Mouse (Mus musculus) liver, adult 2 months (tissue): ENCODE measurements at regions not wholly inside any gene's neighbourhood (a gene's known extent, or its start where the extent isn't known, plus 50 kb on each side); places are given as distances from the start of the nearest gene placed in this dataset.
A peak's percentile ranks its signal among the peaks of the same experiment; 100 is the strongest.

ENCODE experiments used
- DNase-seq: peaks from one replicate; pipeline ENCODE4 v3.0.0-alpha.2; 2011; ENCODE audit warnings: low read depth, low spot score; ENCODE audit errors: extremely low read depth
- H3K27ac ChIP-seq: fragments of 200-500 bp; replicated peaks from 2 replicates; pipeline ENCODE4 v1.5.1; 2012; ENCODE audit warnings: low read depth, mild to moderate bottlenecking, control low read depth, inconsistent platforms, low read length; ENCODE audit not compliant: insufficient read depth
- H3K27me3 ChIP-seq: fragments of 200-500 bp; 2 replicates; pipeline ENCODE4 v1.6.1; 2012; ENCODE audit warnings: mild to moderate bottlenecking, moderate library complexity, low read length, inconsistent platforms; ENCODE audit not compliant: control insufficient read depth, insufficient read depth
- H3K36me3 ChIP-seq: fragments of 200-500 bp; 2 replicates; pipeline ENCODE4 v1.6.1; 2012; ENCODE audit warnings: low read length, inconsistent platforms; ENCODE audit not compliant: control insufficient read depth, insufficient read depth
- H3K4me1 ChIP-seq: fragments of 200-500 bp; 2 replicates; pipeline ENCODE4 v1.6.1; 2011; ENCODE audit warnings: low read length; ENCODE audit not compliant: control insufficient read depth, insufficient read depth
- H3K4me3 ChIP-seq: fragments of 200-500 bp; 2 replicates; pipeline ENCODE4 v1.5.1; 2011; ENCODE audit warnings: low read depth, mild to moderate bottlenecking, control low read depth, low read length, moderate library complexity; ENCODE audit not compliant: insufficient read depth
- H3K79me2 ChIP-seq: fragments of 200-500 bp; 2 replicates; pipeline ENCODE4 v1.6.1; 2012; ENCODE audit warnings: inconsistent platforms, mild to moderate bottlenecking, low read length, moderate library complexity; ENCODE audit not compliant: control insufficient read depth, insufficient read depth
- H3K9ac ChIP-seq: fragments of 200-500 bp; 2 replicates; pipeline ENCODE4 v1.6.1; 2012; ENCODE audit warnings: low read depth, mild to moderate bottlenecking, control low read depth, inconsistent platforms, low read length
- CTCF ChIP-seq: fragments of 200-500 bp; IDR thresholded peaks from 2 replicates; pipeline ENCODE4 v1.5.1; 2011; ENCODE audit warnings: low read depth, low read length, control low read depth
- POLR2A ChIP-seq: fragments of 200-500 bp; IDR thresholded peaks from 2 replicates; pipeline ENCODE4 v1.6.1; 2011; ENCODE audit warnings: low read length, control low read depth; ENCODE audit not compliant: insufficient read depth; ENCODE audit errors: extremely low read depth
- WGBS: fragments of 180-500 bp; shearing (Covaris S2); methylation state at CpG from one replicate; pipeline ENCODE4 v1.1.7; 2018; 5-methylcytosine and 5-hydroxymethylcytosine counted together

DNA sequence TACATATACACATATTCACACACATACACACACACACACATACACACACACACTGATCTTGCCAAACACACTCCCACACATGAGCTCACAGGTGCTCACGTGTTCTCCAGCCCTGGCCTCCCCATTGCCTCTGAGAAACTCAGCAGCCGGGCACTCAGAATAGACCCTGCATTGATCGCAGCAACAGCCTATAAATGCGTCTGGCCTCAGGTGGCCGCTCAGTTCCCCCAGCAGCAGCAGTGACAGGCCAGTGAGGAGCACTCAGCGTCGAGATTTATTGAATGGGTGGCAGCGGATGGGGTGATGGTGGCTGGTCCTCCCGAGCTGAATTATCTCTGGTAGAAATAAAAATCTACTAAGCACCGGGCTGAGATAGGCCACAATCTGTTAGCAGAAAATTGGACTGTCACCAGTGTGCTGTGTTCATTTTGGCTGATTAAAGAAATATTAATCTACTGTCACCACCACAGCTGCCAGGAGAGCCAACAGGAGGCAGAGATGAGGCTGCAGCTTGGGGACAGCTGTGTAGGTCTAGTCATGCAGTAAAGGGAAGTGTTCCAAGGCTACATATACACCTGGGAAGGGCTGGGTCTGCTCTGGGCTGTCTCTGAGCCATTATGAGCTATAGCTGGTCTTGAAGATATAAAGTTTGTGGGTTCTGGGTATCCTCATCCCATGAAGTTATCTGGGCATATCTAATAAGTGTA lies 80.4 kb upstream of the Ttc34 start:
- Histone ChIP-seq H3K4me1 (no peaks in the 10 kb centered on the region), H3K79me2 (no peaks in the 10 kb centered on the region), H3K27ac (no peak overlapping the region), H3K27me3 (no peaks in the 10 kb centered on the region), H3K4me3 (no peak overlapping the region), H3K36me3 (no peaks in the 10 kb centered on the region), H3K9ac (no peak overlapping the region)
- DNase-seq, result no peak
- TF ChIP-seq CTCF, result no peak
- no peak for TF ChIP-seq POLR2A
- 80% methylated on average over 10 of the region's 10 CpGs for WGBS

DNA sequence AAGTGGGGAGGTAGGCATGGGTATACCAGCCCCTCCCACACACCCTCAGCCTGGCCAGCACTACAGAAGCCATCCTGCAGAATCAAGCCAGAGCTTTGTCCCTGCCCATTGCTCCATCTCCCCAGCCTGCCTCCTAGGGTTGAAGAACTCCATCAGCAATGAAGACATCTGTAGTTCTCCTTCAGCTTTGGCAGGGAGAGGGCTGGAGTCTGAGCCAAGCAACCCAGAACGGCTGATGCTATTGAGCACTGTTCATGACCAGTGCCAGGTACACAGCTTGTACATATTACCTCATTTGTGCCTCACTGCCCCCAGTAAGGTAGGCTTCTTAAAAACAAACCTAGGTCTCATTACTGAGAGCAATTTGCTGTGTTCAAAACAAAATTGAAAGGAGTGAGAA lies 77.4 kb upstream of the Ttc34 start:
- Histone ChIP-seq H3K79me2 (no peaks in the 10 kb centered on the region), H3K9ac (no peak overlapping the region), H3K27me3 (no peaks in the 10 kb centered on the region), H3K27ac (no peak overlapping the region), H3K4me1 (no peaks in the 10 kb centered on the region), H3K36me3 (no peaks in the 10 kb centered on the region), H3K4me3 (no peak overlapping the region)
- TF ChIP-seq CTCF (no peak), POLR2A (no peak)
- DNase-seq, result no peak
- 67% methylated on average over 1 of the region's 1 CpGs for WGBS

DNA sequence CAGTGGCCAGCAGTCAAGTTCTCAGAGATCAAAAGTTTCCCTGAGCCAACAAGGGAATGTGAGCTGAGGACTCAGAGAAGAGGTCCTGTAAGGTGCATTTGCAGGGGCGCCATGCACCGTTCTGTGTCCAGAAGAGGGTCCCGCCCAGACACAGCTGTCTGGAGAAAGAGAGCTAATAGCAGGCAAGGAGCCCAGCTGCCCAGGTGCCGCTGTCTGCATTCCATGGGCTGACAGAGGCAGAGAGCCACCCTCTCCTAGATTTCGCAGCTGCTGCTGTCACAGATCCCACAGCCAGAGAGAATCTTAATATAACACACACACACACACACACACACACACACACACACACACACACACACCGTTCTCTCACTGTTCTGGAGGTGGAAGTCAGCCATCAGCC lies 73.0 kb upstream of the Ttc34 start:
- Histone ChIP-seq H3K9ac (no peak overlapping the region), H3K4me3 (no peak overlapping the region), H3K36me3 (no peaks in the 10 kb centered on the region), H3K79me2 (no peaks in the 10 kb centered on the region), H3K4me1 (no peaks in the 10 kb centered on the region), H3K27me3 (no peaks in the 10 kb centered on the region), H3K27ac (no peak overlapping the region)
- 93% methylated on average over 6 of the region's 6 CpGs for WGBS
- TF ChIP-seq CTCF (no peak), POLR2A (no peak)
- no peak for DNase-seq

DNA sequence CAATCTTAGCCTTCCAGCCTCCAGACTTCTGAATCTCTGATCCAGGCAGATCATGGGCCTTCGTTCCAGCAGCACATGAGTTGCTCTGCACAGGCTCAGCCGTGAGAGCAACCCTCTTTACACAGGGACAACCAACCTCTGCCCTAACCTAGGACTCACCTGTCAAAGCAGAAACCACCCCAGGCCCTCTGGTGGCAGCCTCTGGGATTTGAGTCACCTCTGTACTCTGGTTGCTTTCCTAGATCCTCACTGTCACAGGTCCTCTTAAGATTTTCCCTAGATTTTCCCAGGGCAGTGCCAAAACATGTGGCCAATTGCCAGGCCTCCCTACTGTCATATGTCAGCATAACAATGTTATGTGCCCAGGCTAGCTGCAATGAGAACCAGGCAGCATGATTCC lies 71.1 kb upstream of the Ttc34 start:
- no peaks in the 10 kb centered on the region for H3K27me3 ChIP-seq
- no peak overlapping the region for H3K27ac ChIP-seq
- DNase-seq, result no peak
- H3K4me3 ChIP-seq, result no peak overlapping the region
- no peaks in the 10 kb centered on the region for H3K79me2 ChIP-seq
- no peak overlapping the region for H3K9ac ChIP-seq
- H3K36me3 ChIP-seq, result no peaks in the 10 kb centered on the region
- TF ChIP-seq POLR2A (no peak), CTCF (peak; percentile 47)
- H3K4me1 ChIP-seq, result no peaks in the 10 kb centered on the region
- WGBS, result 18% methylated on average over 2 of the region's 2 CpGs

DNA sequence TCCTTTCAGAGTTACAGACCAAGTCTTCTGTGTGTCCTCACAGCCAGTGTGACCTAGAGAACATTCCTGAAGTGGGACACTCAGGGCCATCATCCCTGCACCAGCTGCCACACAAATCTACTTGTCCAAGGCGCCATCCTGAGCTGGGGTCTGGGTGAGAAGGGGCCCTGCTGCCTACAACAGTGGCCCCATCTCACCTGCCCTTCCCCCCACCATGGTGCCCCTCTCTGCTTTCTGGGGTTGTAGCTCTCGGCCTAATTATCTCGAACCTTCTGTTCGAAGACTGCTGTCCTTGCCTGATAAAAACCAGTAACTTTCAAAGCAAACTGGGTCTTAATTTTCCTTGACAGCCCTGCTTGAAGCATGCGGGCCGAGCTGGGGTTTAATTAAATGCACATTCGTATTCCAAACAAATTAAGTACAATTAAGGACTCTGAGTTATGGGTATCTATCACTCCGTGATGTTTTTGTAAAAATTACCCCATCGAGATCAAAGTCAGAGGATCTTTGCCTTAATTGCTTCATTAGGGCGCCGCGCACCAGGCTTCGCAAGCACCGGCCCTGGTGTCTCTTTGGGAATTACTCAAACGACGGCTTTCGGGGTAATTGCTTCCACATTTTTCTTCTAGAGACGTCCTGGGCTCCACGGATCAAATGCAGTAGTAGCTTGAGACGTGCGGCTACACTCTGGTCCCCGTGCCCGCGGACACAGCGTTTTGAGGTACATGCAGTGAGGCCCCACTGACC lies 65.8 kb upstream of the Ttc34 start:
- 0 out of 2 replicates have a peak, but pooled peaks cover 3% of the 10 kb centered on the region for H3K4me1 ChIP-seq
- no peak overlapping the region for H3K27ac ChIP-seq
- H3K27me3 ChIP-seq, result no peaks in the 10 kb centered on the region
- WGBS, result 72% methylated on average over 25 of the region's 25 CpGs
- H3K4me3 ChIP-seq, result no peak overlapping the region
- no peak overlapping the region for H3K9ac ChIP-seq
- TF ChIP-seq CTCF (no peak), POLR2A (no peak)
- no peaks in the 10 kb centered on the region for H3K79me2 ChIP-seq
- no peaks in the 10 kb centered on the region for H3K36me3 ChIP-seq
- no peak for DNase-seq

DNA sequence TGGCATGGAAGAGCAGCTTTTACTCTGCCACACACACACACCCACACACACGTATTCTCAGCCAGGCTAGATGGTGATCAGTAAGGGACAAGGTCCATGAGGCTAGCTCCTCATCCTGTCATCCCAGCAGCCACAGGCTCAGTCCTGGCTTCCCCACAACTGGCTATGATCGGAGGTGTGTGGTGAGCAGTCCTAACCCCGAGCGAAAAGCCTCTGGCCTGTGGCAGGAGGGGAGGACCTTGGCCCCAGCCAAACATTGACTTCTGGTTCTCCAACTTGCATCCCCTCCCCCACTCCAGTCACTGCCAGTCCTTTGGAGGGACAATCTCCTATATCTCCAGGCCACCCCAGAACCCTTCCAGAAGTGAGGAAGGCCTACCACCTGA lies 65.2 kb upstream of the Ttc34 start:
- no peak overlapping the region for H3K9ac ChIP-seq
- H3K4me1 ChIP-seq, result 0 out of 2 replicates have a peak, but pooled peaks cover 3% of the 10 kb centered on the region
- DNase-seq, result peak; percentile 86
- H3K4me3 ChIP-seq, result no peak overlapping the region
- H3K27ac ChIP-seq, result no peak overlapping the region
- no peaks in the 10 kb centered on the region for H3K79me2 ChIP-seq
- H3K27me3 ChIP-seq, result no peaks in the 10 kb centered on the region
- H3K36me3 ChIP-seq, result no peaks in the 10 kb centered on the region
- 22% methylated on average over 4 of the region's 4 CpGs for WGBS
- TF ChIP-seq CTCF (no peak), POLR2A (no peak)
